Mouse (Mus musculus) fibroblast of lung, adult 2 months (primary cell): ENCODE data around the gene Sh3rf1.

Experiments used
- DNase-seq: peaks from one replicate; pipeline ENCODE4 v3.0.0-alpha.2; 2011; ENCODE audit warnings: low read depth

The Sh3rf1 gene

DNA sequence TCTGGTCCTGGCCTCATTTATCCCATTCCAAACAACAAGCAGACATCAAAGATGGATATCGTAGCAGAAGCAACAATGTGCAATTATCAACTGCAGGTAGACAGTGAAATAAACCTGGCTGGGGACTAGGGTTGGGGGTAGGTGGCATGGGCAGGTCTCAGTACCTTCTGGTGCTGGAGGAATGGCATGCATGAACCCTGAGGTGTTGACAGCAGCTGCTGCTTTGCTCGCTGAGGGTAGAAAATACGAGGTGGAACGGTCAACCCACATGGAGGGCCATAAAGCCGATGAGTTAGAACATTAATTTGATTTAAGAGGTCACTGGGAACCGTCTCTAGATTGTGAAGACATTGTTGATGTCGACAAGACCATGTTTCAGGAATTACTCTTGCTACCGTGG lies 98.8 kb downstream of the Sh3rf1 start:
- no peak for DNase-seq

DNA sequence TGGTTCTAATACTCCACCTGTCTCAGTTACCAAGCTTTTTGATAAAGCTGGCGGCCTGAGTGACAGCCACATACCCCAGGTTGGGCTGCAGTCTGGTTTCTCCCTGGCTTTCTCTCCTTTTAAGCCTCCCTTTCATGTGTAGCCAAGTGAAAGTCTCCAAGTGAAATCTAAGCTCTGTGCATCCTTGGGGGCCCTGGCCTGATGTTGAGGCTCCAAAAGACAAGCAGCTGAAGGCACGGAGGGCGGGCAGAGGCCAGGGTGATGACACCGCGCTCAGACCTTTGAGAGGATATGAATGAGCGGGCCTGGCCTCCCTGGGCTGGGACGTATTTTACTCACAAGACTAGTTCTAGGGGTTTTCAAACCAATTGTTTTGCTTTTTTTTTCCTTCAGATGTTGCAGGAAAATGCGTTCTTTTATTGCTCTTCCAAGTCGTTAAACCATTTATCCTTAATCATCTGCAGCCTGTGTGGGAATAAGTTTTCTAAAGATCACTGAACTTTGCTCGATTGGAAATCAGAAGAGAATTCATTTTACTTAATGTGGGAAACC lies 100.8 kb downstream of the Sh3rf1 start:
- no peak for DNase-seq

- no peak for DNase-seq
Measured at GRCm38 (mm10) chr8:61325014-61325715, 101.5 kb downstream of the Sh3rf1 start.

DNA sequence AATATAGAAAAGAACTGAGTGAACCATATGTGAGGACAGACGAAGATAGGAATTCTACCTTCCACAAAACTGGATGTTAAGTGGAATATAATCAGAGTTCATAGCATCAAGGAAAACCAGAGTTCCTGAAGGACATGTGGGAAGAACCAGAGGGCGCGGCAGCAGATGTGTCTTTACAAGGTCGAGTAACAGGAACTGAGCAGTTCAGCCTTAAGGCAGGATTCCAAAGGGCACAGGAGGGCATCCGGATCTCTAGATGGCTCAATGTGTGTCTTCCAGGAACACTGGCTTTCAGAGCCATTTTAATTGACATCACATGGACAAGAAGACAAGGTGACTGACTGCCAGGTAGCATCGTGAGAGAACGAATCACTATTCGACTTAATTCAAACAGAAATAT lies 102.6 kb downstream of the Sh3rf1 start:
- DNase-seq, result no peak

GRCm38 (mm10) chr8:61327333-61327732 lies 103.7 kb downstream of the Sh3rf1 start:
- no peak for DNase-seq

GRCm38 (mm10) chr8:61339629-61340028 lies 116.0 kb downstream of the Sh3rf1 start:
- no peak for DNase-seq

DNA sequence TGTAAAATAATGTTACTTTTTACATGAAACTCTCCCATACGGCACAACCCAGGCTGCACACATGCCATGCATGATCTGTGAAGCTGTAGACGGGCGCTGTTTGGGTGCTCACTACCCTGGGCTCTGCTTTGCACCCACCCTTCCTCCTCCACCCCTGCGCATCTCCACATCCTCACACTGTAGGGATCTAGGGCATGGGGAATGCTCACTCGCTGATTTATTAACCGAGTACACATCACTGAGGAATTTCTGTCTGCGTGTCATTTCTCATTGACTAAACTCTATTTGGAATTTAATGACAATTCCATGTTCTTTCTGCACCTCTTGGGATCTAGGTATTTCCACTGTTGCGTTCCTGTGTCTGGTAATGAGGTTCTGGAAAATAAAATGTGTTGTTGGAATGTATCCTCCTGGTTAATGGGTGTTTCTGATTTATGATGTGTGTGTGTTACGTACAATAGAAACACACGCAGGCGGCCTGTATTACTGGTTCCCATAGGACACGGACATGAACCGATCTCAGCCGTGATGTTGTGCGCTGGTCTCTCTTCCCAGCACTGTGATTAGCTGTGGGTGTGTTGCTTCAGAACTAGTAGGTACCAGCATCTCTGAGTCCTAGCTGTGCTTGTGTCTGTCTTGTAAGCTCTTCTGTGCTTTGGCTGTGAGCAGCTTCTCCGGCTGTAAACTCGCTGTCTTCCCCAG lies 116.8 kb downstream of the Sh3rf1 start:
- no peak for DNase-seq

DNA sequence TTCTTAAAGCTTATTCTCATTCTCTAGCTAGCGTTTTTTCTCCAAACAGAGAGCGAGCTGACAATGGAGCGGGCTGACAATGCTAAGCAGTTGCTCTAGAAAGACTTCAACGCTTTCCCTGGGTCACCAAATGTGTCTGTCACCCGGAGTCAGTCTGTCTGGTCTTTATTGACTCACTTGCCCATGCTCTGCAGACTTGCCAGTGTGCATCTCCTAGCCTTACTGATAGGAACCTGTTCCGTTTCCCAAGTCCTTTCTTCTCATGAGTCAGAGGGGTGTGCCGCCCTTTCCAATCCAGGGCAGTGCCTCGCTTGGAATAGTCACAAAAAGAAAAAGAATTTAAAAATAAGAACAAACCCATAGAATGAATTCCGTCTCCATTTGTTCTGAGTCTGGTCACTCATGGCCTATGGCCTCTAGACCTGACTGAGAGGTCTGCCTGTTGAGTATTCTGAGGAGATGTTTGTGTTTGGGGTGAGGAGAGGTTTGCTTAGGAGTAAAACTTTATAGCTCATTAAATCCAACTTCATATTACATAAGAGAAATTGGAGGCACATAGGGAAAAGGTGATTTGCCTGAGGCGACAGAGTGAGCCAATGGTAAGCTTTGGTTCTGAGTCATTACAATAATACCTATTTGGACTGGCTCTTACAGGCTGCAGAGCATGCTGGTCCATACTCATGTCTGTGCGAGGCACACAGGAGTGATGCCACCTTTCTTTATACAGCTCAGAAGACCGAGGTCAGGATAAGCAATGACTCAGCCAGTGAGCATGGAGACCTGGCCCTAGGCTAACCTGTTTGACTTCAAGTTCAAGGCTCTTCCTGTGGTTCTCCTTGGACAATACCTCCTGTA lies 118.1 kb downstream of the Sh3rf1 start:
- no peak for DNase-seq

DNA sequence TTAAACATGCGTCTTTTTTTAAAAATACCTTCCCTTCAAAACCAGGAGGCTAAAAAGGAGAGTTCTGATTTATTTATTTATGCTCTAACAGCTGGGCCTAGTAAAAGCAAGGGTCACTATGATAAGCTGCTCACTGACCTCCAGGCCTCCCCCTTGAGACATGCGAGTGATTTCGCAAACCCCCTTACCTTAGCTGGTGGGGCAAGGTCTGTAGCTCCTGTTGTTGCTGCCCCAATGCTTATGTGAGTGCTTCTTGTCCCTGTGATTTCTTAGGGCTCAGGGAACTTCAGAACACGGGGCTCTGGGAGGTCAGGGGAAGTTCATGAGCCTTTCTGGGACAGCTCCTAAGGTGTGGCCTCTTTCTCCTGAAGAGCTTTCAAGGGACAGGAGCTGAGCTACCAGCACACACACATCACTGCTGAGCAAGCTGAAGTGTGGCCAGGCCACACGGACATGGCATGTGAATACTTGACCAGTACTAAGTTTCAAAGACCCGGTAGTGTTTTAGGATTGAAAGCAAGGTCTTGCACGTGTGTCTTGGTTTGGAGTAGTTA lies 118.9 kb downstream of the Sh3rf1 start:
- DNase-seq, result no peak

DNA sequence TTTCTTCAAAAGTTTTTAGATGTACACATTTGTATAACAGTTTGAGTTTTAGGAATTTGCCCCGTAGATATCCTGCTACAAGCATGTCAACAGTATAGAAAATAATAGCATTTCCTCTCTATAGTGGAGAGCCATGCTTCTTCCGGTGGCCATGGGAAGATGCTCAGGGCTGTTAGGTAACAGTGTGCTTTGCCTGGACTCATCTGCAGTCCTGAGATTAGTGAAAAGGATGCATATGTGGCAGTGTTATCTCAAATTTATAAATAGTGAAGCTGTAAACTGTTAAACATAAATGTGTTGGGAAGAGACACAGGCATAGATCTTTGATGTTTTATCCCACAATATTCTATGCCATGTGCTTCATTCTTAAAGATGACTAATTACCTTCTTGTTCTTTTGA lies 120.8 kb downstream of the Sh3rf1 start:
- DNase-seq, result no peak

- DNase-seq, result no peak
Measured at GRCm38 (mm10) chr8:61346941-61347340, 123.3 kb downstream of the Sh3rf1 start.

GRCm38 (mm10) chr8:61347526-61347925 lies 123.9 kb downstream of the Sh3rf1 start:
- DNase-seq, result no peak

GRCm38 (mm10) chr8:61348029-61348428 lies 124.4 kb downstream of the Sh3rf1 start:
- no peak for DNase-seq

- DNase-seq, result no peak
Measured at GRCm38 (mm10) chr8:61348518-61348917, 124.8 kb downstream of the Sh3rf1 start.

DNA sequence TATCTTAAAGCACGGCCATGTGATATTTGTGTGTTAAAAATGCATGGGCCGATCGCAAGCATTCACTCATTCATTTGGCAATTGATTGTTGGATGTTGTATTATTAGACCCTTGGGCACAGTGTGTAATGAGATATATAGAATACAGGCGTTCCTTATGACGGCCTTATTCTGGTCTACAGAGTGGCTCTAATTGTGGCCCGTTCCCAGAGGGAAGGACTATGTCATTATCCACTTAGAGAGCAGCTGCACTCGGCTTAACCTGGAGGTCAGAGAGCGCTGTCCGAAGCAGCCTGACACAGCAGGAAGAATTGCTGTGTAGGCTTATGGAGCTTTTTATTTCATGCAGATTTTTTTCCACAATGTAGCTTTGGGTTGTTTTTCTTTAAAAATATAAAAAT lies 126.8 kb downstream of the Sh3rf1 start:
- no peak for DNase-seq

DNA sequence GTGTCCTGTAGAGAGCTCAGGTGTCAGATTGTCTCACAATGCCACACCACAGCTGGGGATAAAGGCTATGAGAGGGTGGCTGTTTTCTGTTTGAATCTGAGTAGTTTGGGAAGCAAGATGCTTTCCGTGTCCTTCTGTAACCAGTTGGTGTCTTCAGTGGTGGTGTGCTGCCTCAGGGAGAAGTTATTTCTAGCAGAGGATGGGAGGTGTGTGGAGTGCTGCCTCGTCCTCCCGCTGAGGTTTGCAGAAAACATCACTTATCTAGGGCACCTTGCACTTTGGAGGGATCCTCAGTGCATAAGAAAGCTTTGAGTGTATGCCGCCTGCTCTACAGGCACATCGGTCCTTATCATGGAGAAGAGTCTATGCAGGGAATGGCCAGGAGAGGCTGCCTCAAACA lies 128.0 kb downstream of the Sh3rf1 start:
- DNase-seq, result no peak

GRCm38 (mm10) chr8:61355503-61355902 lies 131.8 kb downstream of the Sh3rf1 start:
- DNase-seq, result peak; percentile 40

DNA sequence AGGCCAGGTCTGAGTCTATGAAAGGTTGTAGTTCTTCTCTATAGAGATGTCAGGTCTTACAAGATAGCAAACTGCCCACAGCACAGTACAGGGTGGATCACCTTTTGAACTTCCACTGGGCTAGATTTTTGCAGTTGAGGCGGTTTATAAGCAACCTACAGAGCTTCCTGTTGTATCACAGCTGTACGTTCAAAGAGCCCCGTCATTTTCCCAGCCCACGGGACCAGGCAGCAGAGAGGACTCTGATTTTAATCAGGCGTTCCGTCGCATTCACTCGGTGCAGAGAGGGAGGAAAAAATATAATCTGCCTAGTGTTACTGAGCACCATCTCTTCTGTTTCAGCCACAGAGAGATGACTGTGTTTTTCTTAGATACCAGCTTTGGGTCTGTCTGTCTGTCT lies 135.3 kb downstream of the Sh3rf1 start:
- no peak for DNase-seq

DNA sequence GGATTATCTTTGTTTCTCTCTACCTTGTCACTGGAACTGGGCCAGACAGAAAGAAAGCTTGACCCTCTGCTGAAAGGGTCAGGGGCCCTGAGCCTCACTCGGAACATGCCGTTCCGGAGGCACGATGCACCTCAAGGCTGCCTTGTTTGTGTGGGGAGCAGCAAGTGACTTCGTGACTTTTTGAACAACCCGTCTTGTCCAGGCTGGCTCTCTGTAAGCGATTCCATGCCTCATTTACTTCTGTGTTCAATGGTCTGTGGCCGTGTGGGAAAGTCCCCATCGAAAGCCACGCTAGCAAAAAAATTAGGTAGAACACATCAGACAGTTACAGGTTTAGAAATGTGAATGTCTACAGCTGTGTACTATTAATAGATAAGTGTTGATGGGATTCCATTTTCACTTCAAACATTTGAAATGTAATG lies 136.2 kb downstream of the Sh3rf1 start:
- no peak for DNase-seq

DNA sequence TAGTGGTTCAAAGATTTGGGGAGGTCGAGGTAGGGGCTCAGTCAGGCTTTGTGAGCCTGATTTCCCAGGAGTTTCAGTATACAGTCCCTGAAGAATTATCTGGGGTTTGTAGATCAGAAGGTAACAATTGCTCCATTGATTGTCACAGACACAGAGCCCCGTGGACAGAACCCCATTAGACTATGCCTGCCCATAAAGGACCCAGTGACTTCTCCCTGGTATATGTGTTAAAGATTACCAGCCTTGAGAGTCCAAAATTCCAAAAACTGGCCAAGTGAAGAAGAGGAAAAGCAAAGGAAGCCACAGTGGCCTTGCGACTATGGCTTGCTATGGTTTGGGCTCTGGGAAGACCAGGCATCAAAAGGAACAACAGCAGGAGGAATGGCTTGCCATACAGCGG lies 136.7 kb downstream of the Sh3rf1 start:
- no peak for DNase-seq

DNA sequence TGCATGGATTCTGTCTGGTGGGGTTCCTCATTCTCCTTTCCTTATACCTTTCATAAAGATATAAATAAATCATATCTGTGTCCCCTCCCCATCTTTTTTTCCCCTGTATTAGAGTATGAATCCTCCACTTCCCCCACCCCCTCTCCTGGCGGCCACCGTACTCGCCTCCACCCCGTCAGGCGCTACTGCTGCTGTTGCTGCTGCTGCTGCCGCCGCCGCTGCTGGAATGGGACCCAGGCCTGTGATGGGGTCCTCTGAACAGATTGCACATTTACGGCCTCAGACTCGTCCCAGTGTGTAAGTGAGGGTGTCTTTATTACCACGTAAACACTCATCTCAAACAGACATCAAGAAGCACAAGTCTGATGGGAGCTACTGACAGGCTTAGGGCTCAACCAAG lies 137.8 kb downstream of the Sh3rf1 start:
- DNase-seq, result no peak

GRCm38 (mm10) chr8:61362301-61362913 lies 138.7 kb downstream of the Sh3rf1 start:
- DNase-seq, result no peak
